ENCODE assay signal across 9 mouse cellular contexts in genomic region chr12:36313916-36314315, GRCm38 (mm10). TPM values are rescaled to one million over a fixed set of nuclear protein-coding genes. Genes with fewer than 3 reads are reported as not detected.
DNase-seq lines count a peak whose midpoint lies in the region; ATAC-seq and TF ChIP-seq lines count a peak whose summit lies in the region.
"Had no signal": no experiment of that assay in that cellular context is flagged by ENCODE, and none has a peak within 500 bp of the region (broad histone marks: within the 10 kb centered on the region; RNA-seq: fewer than 3 reads in every experiment).

Gene Sostdc1 (plus strand): TSS chr12:36314139.

- no peaks in the 10 kb centered on the region for H3K36me3 ChIP-seq in hindbrain, postnatal 0 days (ENCODE audit: insufficient read depth, low read length)

- ATAC-seq in frontal cortex, adult (ENCODE audit: low TSS enrichment): peak; percentile 22; the same call in 1 of the 2 replicates
- ATAC-seq in hindbrain, postnatal 0 days: no peak

- no peak within 1 kb of the TSS; the same call in 1 of the 2 replicates for H3K27ac ChIP-seq in hindbrain, postnatal 0 days
- H3K27ac ChIP-seq: macrophage had no signal

- H3K9ac ChIP-seq in hindbrain, postnatal 0 days (replicated peaks; ENCODE audit: low read length): peak within 1 kb of the TSS; percentile 30; the same call in 1 of the 2 replicates

- peak within 1 kb of the TSS; percentile 49 for H3K4me2 ChIP-seq in hindbrain, postnatal 0 days (ENCODE audit: low read depth, low read length)

- no peaks in the 10 kb centered on the region for H3K4me1 ChIP-seq in hindbrain, postnatal 0 days (ENCODE audit: insufficient read depth, low read length)

- DNase-seq in frontal cortex, postnatal 14 days (ENCODE audit: low spot score in 2 of 2): no peak
- peak; percentile 57 for DNase-seq in embryo, embryonic 11 days
- DNase-seq in hindbrain, postnatal 0 days (ENCODE audit: low spot score): peak; percentile 15
- peak; percentile 34 for DNase-seq in mesoderm, embryonic 11.5 days (ENCODE audit: low read depth, low spot score)
- no peak for DNase-seq in cerebellum, adult 18-20 months
- DNase-seq in right cerebral cortex, postnatal 25 days: no peak
- DNase-seq in left cerebral cortex, adult 9 months (ENCODE audit: low spot score in 2 of 2): no peak

- no peak for TF ChIP-seq CTCF in hindbrain, postnatal 0 days (IDR thresholded peaks at IDR 0.05; ENCODE audit: low read depth)

- peak within 1 kb of the TSS; percentile 27 for H3K4me3 ChIP-seq in hindbrain, postnatal 0 days (ENCODE audit: low read length)

- H3K9me3 ChIP-seq in hindbrain, postnatal 0 days (ENCODE audit: low read length): no peaks in the 10 kb centered on the region

- no peaks in the 10 kb centered on the region for H3K27me3 ChIP-seq in hindbrain, postnatal 0 days (ENCODE audit: insufficient read depth, low read length)

- WGBS in hindbrain, postnatal 0 days: 12% methylated on average over 7 of the region's 7 CpGs

RNA-seq across cellular contexts. Expression of gene Sostdc1, which starts in this region (rescaled TPM):
- total RNA-seq in hindbrain, postnatal 0 days (2014; rRNA removed): 12.0 and 14.2 TPM in 2 replicates
- polyA plus RNA-seq in hindbrain, postnatal 0 days (2015; fragmentation: Nextera tagmentation; extraction: Ambion mirVana): 28.9 and 32.4 TPM in 2 replicates
- polyA plus RNA-seq: macrophage had no signal

Comparison
In these comparisons a context has a peak if more than half of its experiments do, and no peak if none do; other contexts are left out.
1. DNase-seq: peak in embryo, embryonic 11 days (single experiment), hindbrain, postnatal 0 days (single experiment) and mesoderm, embryonic 11.5 days (single experiment); none in frontal cortex, postnatal 14 days (0 of 2), cerebellum, adult 18-20 months (0 of 2), right cerebral cortex, postnatal 25 days (single experiment) and left cerebral cortex, adult 9 months (0 of 2).